Mouse (Mus musculus): Measurements from ENCODE around the gene Tmem117. TPM values are rescaled to one million over a fixed set of nuclear protein-coding genes. Genes with fewer than 3 reads are reported as not detected.

The Tmem117 gene
- not detected in 2 replicates for total RNA-seq (2012; rRNA removed)
- not detected for polyA plus RNA-seq (2012; ENCODE audit: insufficient read depth in 1 of 2, insufficient read length in 2 of 2, low read depth in 1 of 2, low replicate concordance in 2 of 2, missing spikeins in 1 of 2)

- Histone ChIP-seq H3K9ac (ENCODE audit: control insufficient read depth, low read depth, low read length, poor library complexity, severe bottlenecking) (no peak within 1 kb of the TSS), H3K36me3 (ENCODE audit: control insufficient read depth in 1 of 2, insufficient read depth in 2 of 2, low read length in 2 of 2) (no peaks in the 10 kb centered on the region), H3K4me3 (ENCODE audit: control insufficient read depth in 1 of 2, insufficient read depth in 1 of 2, low read depth in 2 of 2, low read length in 2 of 2) (no peak within 1 kb of the TSS), H3K4me1 (ENCODE audit: control insufficient read depth in 1 of 2, insufficient read depth in 2 of 2, low read length in 2 of 2) (no peaks in the 10 kb centered on the region), H3K9me3 (replicated peaks; ENCODE audit: insufficient read depth, low read length) (no peaks in the 10 kb centered on the region; the same call in 1 of the 2 replicates), H3K27ac (ENCODE audit: control insufficient read depth, low read depth, low read length) (no peak within 1 kb of the TSS), H3K27me3 (ENCODE audit: control insufficient read depth in 1 of 2, insufficient read depth in 2 of 2, low read length in 2 of 2) (no peaks in the 10 kb centered on the region; a peak in 1 of 4 replicates), H3K79me2 (ENCODE audit: control insufficient read depth, insufficient read depth, low read length, poor library complexity) (no peaks in the 10 kb centered on the region)
- DNase-seq (ENCODE audit: low read depth, low spot score), result no peak
- TF ChIP-seq ZC3H11A (IDR thresholded peaks at IDR 0.05; ENCODE audit: low read depth, low read length), result no peak
- no peak for TF ChIP-seq KAT2A (conservative IDR thresholded peaks at IDR 0.05; ENCODE audit: low read depth, low read length)
Measured at GRCm38 (mm10) chr15:94628830-94629601, at the start of gene Tmem117. Gene Tmem117, plus strand, starts transcription at chr15:94629232.

GRCm38 (mm10) chr15:94582000-94582593 lies 46.9 kb upstream of the Tmem117 start:
- Histone ChIP-seq H3K79me2 (ENCODE audit: control insufficient read depth, insufficient read depth, low read length, poor library complexity) (peaks cover 2% of the 10 kb centered on the region), H3K4me3 (ENCODE audit: control insufficient read depth in 1 of 2, insufficient read depth in 1 of 2, low read depth in 2 of 2, low read length in 2 of 2) (no peak overlapping the region)

GRCm38 (mm10) chr15:94583153-94583552 lies 45.9 kb upstream of the Tmem117 start:
- Histone ChIP-seq H3K4me3 (ENCODE audit: control insufficient read depth in 1 of 2, insufficient read depth in 1 of 2, low read depth in 2 of 2, low read length in 2 of 2) (no peak overlapping the region), H3K4me1 (ENCODE audit: control insufficient read depth in 1 of 2, insufficient read depth in 2 of 2, low read length in 2 of 2) (peaks cover 2 to 4% of the 10 kb centered on the region in 2 experiments), H3K79me2 (ENCODE audit: control insufficient read depth, insufficient read depth, low read length, poor library complexity) (peaks cover 5% of the 10 kb centered on the region), H3K9me3 (replicated peaks; ENCODE audit: insufficient read depth, low read length) (no peaks in the 10 kb centered on the region), H3K27ac (ENCODE audit: control insufficient read depth, low read depth, low read length) (no peak overlapping the region), H3K27me3 (ENCODE audit: control insufficient read depth in 1 of 2, insufficient read depth in 2 of 2, low read length in 2 of 2) (no peaks in the 10 kb centered on the region), H3K36me3 (ENCODE audit: control insufficient read depth in 1 of 2, insufficient read depth in 2 of 2, low read length in 2 of 2) (peaks cover 7 to 50% of the 10 kb centered on the region in 2 experiments), H3K9ac (ENCODE audit: control insufficient read depth, low read depth, low read length, poor library complexity, severe bottlenecking) (no peak overlapping the region)
- TF ChIP-seq TAL1 (IDR thresholded peaks at IDR 0.05; ENCODE audit: low read length) (no peak), CHD2 (IDR thresholded peaks at IDR 0.05; ENCODE audit: low read length) (no peak), MYC (IDR thresholded peaks at IDR 0.05; ENCODE audit: low read depth, low read length) (no peak), ELF1 (IDR thresholded peaks at IDR 0.05; ENCODE audit: low read depth, low read length) (no peak), CHD1 (IDR thresholded peaks at IDR 0.05; ENCODE audit: low read depth, low read length) (no peak), NELFE (IDR thresholded peaks at IDR 0.05; ENCODE audit: low read depth, low read length) (no peak)
- DNase-seq (ENCODE audit: low read depth, low spot score), result no peak

More at GRCm38 (mm10) chr15:94582000-94582593, 46.9 kb upstream of the Tmem117 start:
- no peak overlapping the region for H3K27ac ChIP-seq (ENCODE audit: control insufficient read depth, low read depth, low read length)
- peaks cover 2 to 50% of the 10 kb centered on the region in 2 experiments; a peak in 3 of 4 replicates for H3K36me3 ChIP-seq (ENCODE audit: control insufficient read depth in 1 of 2, insufficient read depth in 2 of 2, low read length in 2 of 2)
- no peak for DNase-seq (ENCODE audit: low read depth, low spot score)
- no peak overlapping the region for H3K9ac ChIP-seq (ENCODE audit: control insufficient read depth, low read depth, low read length, poor library complexity, severe bottlenecking)
- TF ChIP-seq MAZ (IDR thresholded peaks at IDR 0.05; ENCODE audit: low read depth, low read length), result no peak
- TF ChIP-seq MAFK (IDR thresholded peaks at IDR 0.05; ENCODE audit: borderline replicate concordance, low read depth, low read length), result peak; percentile 93
- H3K4me1 ChIP-seq (ENCODE audit: control insufficient read depth in 1 of 2, insufficient read depth in 2 of 2, low read length in 2 of 2), result no peaks in the 10 kb centered on the region; a peak in 1 of 4 replicates
- no peaks in the 10 kb centered on the region for H3K9me3 ChIP-seq (replicated peaks; ENCODE audit: insufficient read depth, low read length)
- no peaks in the 10 kb centered on the region for H3K27me3 ChIP-seq (ENCODE audit: control insufficient read depth in 1 of 2, insufficient read depth in 2 of 2, low read length in 2 of 2)
